Mouse (Mus musculus) large intestine, adult 2 months (tissue): Measurements from ENCODE around the gene Npas1. TPM values are rescaled to one million over a fixed set of nuclear protein-coding genes. Genes with fewer than 3 reads are reported as not detected.

ENCODE experiments used
- DNase-seq: peaks from one replicate; pipeline ENCODE4 v3.0.0-alpha.2; 2012; ENCODE audit warnings: low read depth, low spot score
- WGBS: fragments of 180-500 bp; shearing (Covaris S2); methylation state at CpG from one replicate; pipeline ENCODE4 v1.1.7; 2018; 5-methylcytosine and 5-hydroxymethylcytosine counted together
- polyA plus RNA-seq: library from polyadenylated mRNA; depleted of rRNA; stranded (reverse); fragments of >200 nt; gene quantifications from 2 replicates; pipeline ENCODE4 v1.2.3, GENCODE M21; 2012; rRNA removed

Gene Npas1
- polyA plus RNA-seq, 1 experiment = 0.09 TPM

- 64% methylated on average over 10 of the region's 10 CpGs for whole genome bisulfite sequencing
- no peak for DNase-seq
Measured at GRCm38 (mm10) chr7:16425721-16426120, 51.8 kb downstream of the Npas1 start.

- 93% methylated on average over 9 of the region's 9 CpGs for WGBS
Measured at GRCm38 (mm10) chr7:16423731-16424130, 53.8 kb downstream of the Npas1 start.

GRCm38 (mm10) chr7:16422222-16422856 lies 55.2 kb downstream of the Npas1 start:
- DNase-seq = no peak

More at GRCm38 (mm10) chr7:16423731-16424130, 53.8 kb downstream of the Npas1 start:
- DNase-seq = no peak

GRCm38 (mm10) chr7:16420493-16421118 lies 56.9 kb downstream of the Npas1 start:
- DNase-seq = no peak
- WGBS = 53% methylated on average over 8 of the region's 8 CpGs

More at GRCm38 (mm10) chr7:16422222-16422856, 55.2 kb downstream of the Npas1 start:
- WGBS = 72% methylated on average over 18 of the region's 18 CpGs

- DNase-seq = no peak
- 54% methylated on average over 5 of the region's 5 CpGs for WGBS
Measured at GRCm38 (mm10) chr7:16418713-16419112, 58.8 kb downstream of the Npas1 start.

GRCm38 (mm10) chr7:16417141-16417771 lies 60.3 kb downstream of the Npas1 start:
- no peak for DNase-seq
- WGBS = 34% methylated on average over 10 of the region's 10 CpGs

- 28% methylated on average over 3 of the region's 3 CpGs for WGBS
- no peak for DNase-seq
Measured at GRCm38 (mm10) chr7:16415426-16415825, 62.1 kb downstream of the Npas1 start.

- WGBS = 85% methylated on average over 2 of the region's 2 CpGs
- DNase-seq = no peak
Measured at GRCm38 (mm10) chr7:16412930-16413329, 64.6 kb downstream of the Npas1 start.

GRCm38 (mm10) chr7:16412220-16412896 lies 65.2 kb downstream of the Npas1 start:
- WGBS = 83% methylated on average over 8 of the region's 8 CpGs

GRCm38 (mm10) chr7:16411100-16411499 lies 66.4 kb downstream of the Npas1 start:
- WGBS = 88% methylated on average over 5 of the region's 5 CpGs
- DNase-seq = no peak

More at GRCm38 (mm10) chr7:16412220-16412896, 65.2 kb downstream of the Npas1 start:
- DNase-seq = no peak

GRCm38 (mm10) chr7:16406978-16407377 lies 70.5 kb downstream of the Npas1 start:
- WGBS = 91% methylated on average over 3 of the region's 3 CpGs
- no peak for DNase-seq

Other genes with a start within 250 kb of the Npas1 start
- gene C5ar2, start 233.6 kb downstream of the Npas1 start, polyA plus RNA-seq = 0.30 and 0.85 TPM in 2 replicates
- gene C5ar1, start 218.2 kb downstream of the Npas1 start, polyA plus RNA-seq = 8.8 and 10.1 TPM in 2 replicates
- 21.6 and 27.9 TPM in 2 replicates for gene Inafm1, start 204.1 kb downstream of the Npas1 start, polyA plus RNA-seq
- 22.7 and 37.9 TPM in 2 replicates for gene Ccdc9, start 190.9 kb downstream of the Npas1 start, polyA plus RNA-seq
- gene Bbc3, start 169.3 kb downstream of the Npas1 start, polyA plus RNA-seq = 3.7 and 4.8 TPM in 2 replicates
- 39.4 and 45.4 TPM in 2 replicates for gene Sae1, start 89.9 kb downstream of the Npas1 start, polyA plus RNA-seq
- 21.8 and 38.0 TPM in 2 replicates for gene Zc3h4, start 76.8 kb downstream of the Npas1 start, polyA plus RNA-seq
- gene Tmem160, start 24.9 kb downstream of the Npas1 start, polyA plus RNA-seq = 80.4 and 82.3 TPM in 2 replicates
- gene Arhgap35, start 137.3 kb upstream of the Npas1 start, polyA plus RNA-seq = 8.9 and 9.4 TPM in 2 replicates
- gene Ceacam15, start 198.0 kb upstream of the Npas1 start, polyA plus RNA-seq = not detected in 2 replicates
- gene Ceacam9, start 244.2 kb upstream of the Npas1 start, polyA plus RNA-seq = 0.08 TPM in 1 of 2 replicates, not detected in the other